Mouse (Mus musculus) R1 (cell line): ENCODE measurements around the gene Ccdc28b.
A peak's percentile ranks its signal among the peaks of the same experiment; 100 is the strongest.

ENCODE experiments used
- DNase-seq: peaks from one replicate; pipeline ENCODE4 v3.0.0-alpha.2; 2018; ENCODE audit warnings: low read depth, low spot score

Ccdc28b gene

GRCm38 (mm10) chr4:129584884-129585608 lies 38.7 kb downstream of the Ccdc28b start:
- DNase-seq = peak; percentile 92

GRCm38 (mm10) chr4:129584370-129584769 lies 39.4 kb downstream of the Ccdc28b start:
- DNase-seq = no peak

- DNase-seq = peak; percentile 83
Observed at GRCm38 (mm10) chr4:129582251-129582650, 41.5 kb downstream of the Ccdc28b start.

DNA sequence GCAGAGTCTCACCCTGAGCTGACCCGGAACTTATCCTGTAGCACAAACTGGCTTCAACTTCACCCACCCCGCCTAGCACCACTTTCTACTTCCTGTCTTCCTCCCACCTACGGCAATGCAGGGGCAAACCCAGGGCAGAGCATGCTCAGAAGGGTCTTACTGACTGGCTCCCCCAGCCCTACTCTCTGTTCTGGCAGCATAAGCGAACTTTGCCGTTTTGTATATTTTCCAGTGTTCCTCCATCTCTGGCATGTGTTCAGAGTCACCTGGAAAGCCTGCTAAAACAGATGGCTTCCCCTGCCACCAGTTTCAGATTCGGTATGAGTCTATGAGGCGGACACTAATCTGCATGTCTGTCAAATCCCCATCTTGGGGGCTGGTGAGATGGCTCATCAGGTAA lies 43.4 kb downstream of the Ccdc28b start:
- DNase-seq = peak; percentile 85

- DNase-seq = no peak
Observed at GRCm38 (mm10) chr4:129578466-129578865, 45.3 kb downstream of the Ccdc28b start, which contains the start of gene Fam167b. TSS of gene Fam167b (minus strand) at chr4:129578549.

DNA sequence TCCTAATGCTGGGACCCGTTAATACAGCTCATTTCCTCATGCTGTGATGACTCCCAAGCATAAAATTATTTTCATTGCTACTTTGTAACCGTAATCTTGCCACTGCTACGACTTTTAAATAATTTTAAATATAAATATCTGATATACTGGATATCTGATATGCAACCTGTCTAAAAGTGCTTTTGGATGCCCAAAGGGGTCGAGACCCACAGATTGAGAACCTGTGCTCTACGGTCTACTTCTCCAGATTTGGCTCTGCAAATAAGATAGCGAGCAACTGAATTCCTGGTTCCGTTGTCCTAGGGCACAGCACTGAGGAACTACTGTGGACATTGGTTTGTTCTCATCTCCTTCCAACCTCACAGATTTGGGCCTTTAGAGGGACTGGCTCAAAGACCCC lies 46.1 kb downstream of the Ccdc28b start:
- DNase-seq = no peak

DNA sequence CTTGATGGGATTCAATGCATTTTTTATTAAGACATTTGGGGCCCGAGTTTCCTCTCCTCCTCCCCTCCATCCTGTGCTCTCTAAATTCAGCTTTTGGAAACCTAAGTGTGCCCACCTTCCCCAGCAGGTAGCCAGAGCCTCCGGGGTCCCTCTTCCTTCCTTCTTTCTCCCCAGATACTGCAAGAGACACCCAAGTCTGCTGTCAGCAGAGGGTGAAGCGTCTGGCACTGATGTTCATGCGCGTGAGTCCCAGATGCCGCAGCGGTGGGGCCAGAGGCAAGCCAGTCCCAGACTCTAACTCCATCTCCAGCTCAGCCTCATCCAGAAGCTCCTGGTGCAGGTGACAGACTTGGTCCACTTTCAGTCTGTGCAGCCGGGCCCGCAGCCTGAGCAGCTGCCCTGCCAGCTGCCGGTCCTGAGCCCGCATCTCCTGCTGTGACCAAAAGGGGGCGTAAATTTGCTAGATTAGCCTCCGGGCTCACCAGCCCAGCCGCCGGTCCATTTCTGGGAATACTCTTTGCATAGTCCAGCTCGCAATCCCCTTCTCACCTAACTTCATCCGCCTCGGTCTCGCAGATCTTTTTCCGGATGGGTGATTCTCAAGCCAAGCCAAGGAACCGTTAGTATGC lies 46.8 kb downstream of the Ccdc28b start:
- peak; percentile 63 for DNase-seq

DNA sequence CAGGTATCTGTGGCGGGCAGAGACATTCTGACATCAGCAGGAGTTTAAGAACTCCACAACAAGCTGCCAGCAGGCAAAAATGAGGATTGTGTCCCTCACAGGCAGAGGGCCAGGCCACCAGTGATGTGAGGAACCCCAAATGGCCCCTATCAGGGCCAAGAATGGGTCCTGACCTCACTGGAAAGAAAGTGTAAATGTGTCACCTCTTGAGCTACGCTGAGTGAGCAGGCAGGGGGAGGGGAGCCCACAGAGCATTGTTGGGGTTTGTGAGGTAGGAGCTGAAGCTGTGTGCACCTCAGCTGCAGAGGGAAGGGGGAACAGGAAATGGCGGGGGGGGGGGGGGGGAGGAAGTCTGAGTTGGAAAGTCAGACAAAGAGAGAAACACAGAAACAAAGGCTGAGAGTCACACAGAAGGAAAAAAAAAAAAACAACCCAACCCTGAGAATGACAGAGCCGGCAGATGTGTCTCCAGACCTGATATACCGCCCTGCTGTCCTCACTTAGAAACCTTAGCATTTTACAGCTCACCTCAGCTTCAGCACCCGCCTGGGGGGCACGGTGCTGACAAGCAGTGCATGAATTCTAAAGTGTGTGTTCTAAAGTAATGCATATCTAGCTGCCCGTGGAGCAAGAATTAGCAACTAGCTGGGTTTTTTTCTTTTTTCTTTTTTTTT lies 48.4 kb downstream of the Ccdc28b start:
- DNase-seq = no peak

DNA sequence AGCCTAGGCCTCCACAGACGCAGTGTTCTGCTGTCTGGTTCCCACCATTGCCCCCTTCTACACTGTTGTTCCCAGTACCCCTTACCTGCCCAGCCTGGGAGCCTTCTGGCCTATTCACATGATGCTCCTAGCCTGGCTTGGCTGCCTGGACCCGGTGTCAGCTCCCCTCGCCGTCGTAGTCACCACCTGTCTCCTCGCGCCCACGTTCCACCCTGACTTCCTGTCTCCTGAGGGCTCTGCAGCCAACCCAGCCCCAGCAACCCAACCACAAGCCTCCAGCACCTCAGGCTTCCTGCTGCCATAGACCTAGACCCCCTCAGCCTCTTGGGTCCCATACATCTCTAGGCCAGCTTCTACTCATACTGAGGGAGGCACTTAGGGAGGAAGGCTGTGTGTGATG lies 50.3 kb downstream of the Ccdc28b start, which contains the start of gene Lck:
Lck (minus strand) TSS at position 212 of the 400 bp plus-strand sequence.
- DNase-seq = no peak

- no peak for DNase-seq
Observed at GRCm38 (mm10) chr4:129573093-129573370, 50.7 kb downstream of the Ccdc28b start.

DNA sequence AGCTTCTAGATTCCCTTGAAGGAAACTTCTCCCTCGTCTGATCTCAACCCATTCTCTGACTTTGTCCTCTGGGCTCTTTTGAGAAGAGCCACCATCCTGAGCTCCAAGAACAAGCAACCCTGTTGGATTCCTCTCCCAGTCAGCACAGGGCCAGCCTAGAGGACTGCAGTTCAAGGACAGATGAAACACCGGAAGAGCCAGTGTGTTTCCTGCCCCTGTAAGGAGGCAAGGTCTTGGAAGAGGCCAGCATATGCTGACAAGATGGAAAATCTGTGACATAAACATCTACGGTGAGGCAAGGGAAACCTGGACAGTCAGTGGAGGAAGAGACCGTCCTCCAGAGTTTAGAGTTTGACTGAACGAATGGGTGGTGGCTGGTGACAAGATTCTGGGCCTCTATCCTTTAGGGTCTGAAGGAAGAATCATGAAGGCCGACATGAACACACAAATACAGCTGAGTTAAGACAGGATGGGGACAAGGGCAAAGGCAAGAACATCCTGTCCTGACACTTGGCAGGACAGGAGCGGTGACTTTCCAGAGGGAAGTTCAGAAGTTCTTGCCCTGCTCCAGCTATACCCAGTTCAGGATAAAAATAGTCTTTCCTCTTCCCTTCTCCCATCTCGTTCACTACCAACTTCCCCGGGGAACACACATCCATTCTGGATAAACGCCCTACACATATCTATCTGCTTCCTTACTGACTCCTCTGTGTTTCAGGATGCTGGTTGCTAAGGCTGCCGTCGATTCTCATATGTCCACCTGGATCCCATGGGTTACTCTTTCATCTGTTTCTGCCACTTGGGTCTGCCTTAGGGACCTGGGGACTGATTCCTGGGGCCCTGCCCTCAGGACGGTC lies 51.3 kb downstream of the Ccdc28b start:
- DNase-seq = no peak

GRCm38 (mm10) chr4:129571551-129572084 lies 52.1 kb downstream of the Ccdc28b start:
- peak; percentile 81 for DNase-seq

GRCm38 (mm10) chr4:129570028-129570427 lies 53.7 kb downstream of the Ccdc28b start:
- DNase-seq = no peak
